Mouse (Mus musculus): ENCODE measurements around the gene Hils1. TPM values are rescaled to one million over a fixed set of nuclear protein-coding genes. Genes with fewer than 3 reads are reported as not detected.

Hils1 gene
- total and polyA plus RNA-seq, 3 experiments = not detected

DNA sequence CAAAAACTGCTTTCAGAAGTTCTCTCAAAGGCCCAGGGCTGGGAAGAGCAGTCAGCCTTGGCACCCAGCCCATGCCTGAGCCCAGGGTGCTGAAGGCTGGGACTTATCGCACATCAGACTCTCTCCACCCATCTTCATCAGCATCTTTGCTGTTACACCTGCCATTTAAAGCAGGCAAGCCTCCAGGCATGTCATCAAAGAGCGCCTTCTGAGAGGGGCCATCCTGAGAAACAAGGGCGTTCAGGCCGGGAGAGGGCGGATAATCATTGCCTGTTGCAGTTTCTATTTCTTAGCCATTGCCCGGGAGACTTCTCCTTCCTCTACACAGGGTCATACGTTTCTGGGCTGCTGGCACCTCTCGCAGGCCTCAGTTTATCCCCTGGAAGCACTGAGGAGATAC, 20.5 kb downstream of the Hils1 start:
- Histone ChIP-seq H3K27me3 (ENCODE audit: insufficient read depth, low read length) (peaks cover 4% of the 10 kb centered on the region), H3K9me3 (replicated peaks) (no peaks in the 10 kb centered on the region), H3K4me1 (ENCODE audit: insufficient read depth, low read depth, low read length) (peaks cover 56% of the 10 kb centered on the region), H3K36me3 (replicated peaks) (peaks cover 11% of the 10 kb centered on the region), H3K4me3 (ENCODE audit: low read depth, low read length) (no peak overlapping the region)
- no peak for DNase-seq (ENCODE audit: low spot score)
- ATAC-seq (ENCODE audit: extremely low read depth, insufficient number of reproducible peaks, low FRiP score, poor library complexity, severe bottlenecking) = no peak
- TF ChIP-seq GATA2 (IDR thresholded peaks at IDR 0.05; ENCODE audit: borderline replicate concordance, low read depth, low read length) (no peak), CTCF (IDR thresholded peaks at IDR 0.05; ENCODE audit: low read depth, low read length) (no peak), GATA1 (IDR thresholded peaks at IDR 0.05; ENCODE audit: borderline replicate concordance, low read length) (no peak), TAL1 (conservative IDR thresholded peaks at IDR 0.05; ENCODE audit: low read depth, low read length) (no peak), POLR2AphosphoS5 (IDR thresholded peaks at IDR 0.05; ENCODE audit: insufficient replicate concordance, low read depth, low read length) (no peak)

DNA sequence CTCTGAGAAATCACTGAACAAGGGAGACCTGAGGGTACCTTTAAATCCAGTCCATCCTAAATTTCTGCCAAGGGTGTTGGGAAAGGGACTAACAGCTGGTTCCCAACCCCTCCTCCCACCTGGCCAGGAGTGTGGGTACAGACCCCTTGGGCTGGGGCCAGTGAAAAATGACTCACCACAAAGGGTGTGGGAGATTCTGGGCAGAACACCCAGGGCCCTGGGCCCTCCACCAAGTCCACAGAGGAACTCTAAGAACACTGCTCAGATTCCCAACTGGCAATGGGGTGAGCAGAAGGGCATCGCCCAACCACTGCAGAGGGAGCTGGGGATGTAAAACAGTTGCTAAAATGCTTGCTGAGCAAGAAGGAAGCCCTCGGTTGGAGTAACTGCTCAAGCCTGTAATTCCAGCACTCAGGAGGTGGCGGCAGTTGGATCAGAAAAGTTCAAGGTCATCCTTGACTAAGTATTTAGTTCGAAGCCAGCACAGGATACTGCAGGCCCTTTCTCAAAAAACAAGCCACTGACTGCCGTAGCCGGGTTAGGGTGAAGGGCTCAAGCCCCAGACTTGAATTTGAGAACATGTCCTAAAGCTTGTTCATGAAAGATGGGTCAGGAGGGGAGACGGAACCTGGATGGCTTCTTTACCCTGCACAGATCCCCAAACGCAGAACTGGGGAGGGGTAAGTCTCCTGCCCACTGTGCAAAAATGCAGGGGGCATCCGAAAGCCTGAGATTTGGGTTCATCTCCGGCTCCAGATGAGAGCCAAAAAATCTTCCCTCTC, 21.6 kb downstream of the Hils1 start:
- Histone ChIP-seq H3K4me3 (ENCODE audit: low read depth, low read length) (peak overlapping the region; percentile 93), H3K4me1 (ENCODE audit: insufficient read depth, low read depth, low read length) (peaks cover 67% of the 10 kb centered on the region), H3K9me3 (replicated peaks) (no peaks in the 10 kb centered on the region), H3K36me3 (replicated peaks) (peaks cover 22% of the 10 kb centered on the region), H3K27me3 (ENCODE audit: insufficient read depth, low read length) (peaks cover 3% of the 10 kb centered on the region)
- ATAC-seq (ENCODE audit: extremely low read depth, insufficient number of reproducible peaks, low FRiP score, poor library complexity, severe bottlenecking) = no peak
- no peak for TF ChIP-seq POLR2AphosphoS5 (IDR thresholded peaks at IDR 0.05; ENCODE audit: insufficient replicate concordance, low read depth, low read length)
- TF ChIP-seq TAL1 (conservative IDR thresholded peaks at IDR 0.05; ENCODE audit: low read depth, low read length) = no peak
- TF ChIP-seq GATA1 (IDR thresholded peaks at IDR 0.05; ENCODE audit: borderline replicate concordance, low read length) = no peak
- no peak for TF ChIP-seq GATA2 (IDR thresholded peaks at IDR 0.05; ENCODE audit: borderline replicate concordance, low read depth, low read length)
- TF ChIP-seq CTCF (IDR thresholded peaks at IDR 0.05; ENCODE audit: low read depth, low read length) = no peak
- no peak for DNase-seq (ENCODE audit: low spot score)

DNA sequence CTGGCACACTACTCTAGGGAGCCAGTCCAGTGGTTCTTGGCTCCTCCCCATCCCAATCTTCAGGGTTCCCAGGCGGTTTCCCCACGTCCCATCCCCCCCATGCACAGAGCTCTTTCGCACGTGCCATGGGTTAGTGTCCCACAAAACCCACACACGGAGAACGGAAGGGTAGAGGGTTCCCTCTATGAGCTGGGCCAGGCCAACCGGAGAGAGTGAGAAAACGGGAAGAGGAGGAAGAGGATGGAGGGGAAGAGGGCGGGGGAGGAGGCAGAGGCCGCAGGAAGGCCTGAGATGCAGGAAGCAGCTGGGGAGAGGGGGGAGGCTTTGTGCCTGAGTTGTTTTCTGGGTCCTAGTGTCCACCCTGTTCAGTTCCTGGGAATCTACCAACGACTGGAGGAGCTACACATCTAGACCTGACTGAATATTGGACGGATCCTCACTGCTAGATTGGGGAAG, 22.2 kb downstream of the Hils1 start:
- DNase-seq (ENCODE audit: low spot score) = peak; percentile 94

DNA sequence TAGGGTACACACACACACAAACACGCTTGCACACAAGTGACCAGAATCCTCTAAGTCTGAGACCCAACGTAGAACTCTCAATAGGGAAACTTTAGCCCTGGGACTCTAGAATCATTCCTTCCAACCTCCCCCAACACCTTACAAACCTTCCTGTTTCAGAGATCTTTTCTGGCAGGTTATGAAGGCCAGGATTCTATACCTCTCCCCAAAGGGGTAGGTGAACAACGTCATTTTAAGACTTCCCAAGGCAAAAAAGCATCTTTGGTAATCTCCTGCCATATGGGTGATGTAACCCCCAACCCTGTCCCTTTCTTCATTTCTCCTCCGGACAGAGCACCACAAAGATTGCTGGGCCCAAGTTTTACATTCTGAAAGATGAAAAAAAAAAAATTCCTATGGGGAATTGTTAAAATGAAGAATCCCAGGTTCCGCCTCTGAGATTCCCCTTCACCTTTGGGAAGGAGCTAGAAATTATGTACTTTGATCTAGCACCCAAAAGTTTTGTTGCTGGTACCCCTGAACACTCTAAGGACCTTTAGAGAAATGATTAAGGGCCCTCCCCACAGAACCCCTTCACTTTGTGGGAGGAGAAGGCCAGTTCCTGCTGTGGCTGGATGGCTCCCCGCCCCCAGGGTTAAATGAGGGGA, 22.8 kb downstream of the Hils1 start:
- Histone ChIP-seq H3K4me3 (ENCODE audit: low read depth, low read length) (peak overlapping the region; percentile 93), H3K27me3 (ENCODE audit: insufficient read depth, low read length) (no peaks in the 10 kb centered on the region), H3K4me1 (ENCODE audit: insufficient read depth, low read depth, low read length) (peaks cover 77% of the 10 kb centered on the region), H3K36me3 (replicated peaks) (peaks cover 34% of the 10 kb centered on the region), H3K9me3 (replicated peaks) (no peaks in the 10 kb centered on the region)
- TF ChIP-seq TAL1 (conservative IDR thresholded peaks at IDR 0.05; ENCODE audit: low read depth, low read length) (no peak), POLR2AphosphoS5 (IDR thresholded peaks at IDR 0.05; ENCODE audit: insufficient replicate concordance, low read depth, low read length) (no peak), CTCF (IDR thresholded peaks at IDR 0.05; ENCODE audit: low read depth, low read length) (no peak), GATA1 (IDR thresholded peaks at IDR 0.05; ENCODE audit: borderline replicate concordance, low read length) (no peak), GATA2 (IDR thresholded peaks at IDR 0.05; ENCODE audit: borderline replicate concordance, low read depth, low read length) (no peak)
- DNase-seq (ENCODE audit: low spot score) (no peak), ATAC-seq (ENCODE audit: extremely low read depth, insufficient number of reproducible peaks, low FRiP score, poor library complexity, severe bottlenecking) (no peak)

More for the DNA sequence above, 22.2 kb downstream of the Hils1 start:
- Histone ChIP-seq H3K9me3 (replicated peaks) (no peaks in the 10 kb centered on the region), H3K4me3 (ENCODE audit: low read depth, low read length) (peak overlapping the region; percentile 93), H3K27me3 (ENCODE audit: insufficient read depth, low read length) (no peaks in the 10 kb centered on the region), H3K36me3 (replicated peaks) (peaks cover 28% of the 10 kb centered on the region), H3K4me1 (ENCODE audit: insufficient read depth, low read depth, low read length) (peaks cover 73% of the 10 kb centered on the region)
- TF ChIP-seq CTCF (IDR thresholded peaks at IDR 0.05; ENCODE audit: low read depth, low read length) = no peak
- no peak for TF ChIP-seq TAL1 (conservative IDR thresholded peaks at IDR 0.05; ENCODE audit: low read depth, low read length)
- no peak for TF ChIP-seq GATA1 (IDR thresholded peaks at IDR 0.05; ENCODE audit: borderline replicate concordance, low read length)
- TF ChIP-seq GATA2 (IDR thresholded peaks at IDR 0.05; ENCODE audit: borderline replicate concordance, low read depth, low read length) = no peak
- TF ChIP-seq POLR2AphosphoS5 (IDR thresholded peaks at IDR 0.05; ENCODE audit: insufficient replicate concordance, low read depth, low read length) = no peak
- peak; percentile 77 for ATAC-seq (ENCODE audit: extremely low read depth, insufficient number of reproducible peaks, low FRiP score, poor library complexity, severe bottlenecking)

DNA sequence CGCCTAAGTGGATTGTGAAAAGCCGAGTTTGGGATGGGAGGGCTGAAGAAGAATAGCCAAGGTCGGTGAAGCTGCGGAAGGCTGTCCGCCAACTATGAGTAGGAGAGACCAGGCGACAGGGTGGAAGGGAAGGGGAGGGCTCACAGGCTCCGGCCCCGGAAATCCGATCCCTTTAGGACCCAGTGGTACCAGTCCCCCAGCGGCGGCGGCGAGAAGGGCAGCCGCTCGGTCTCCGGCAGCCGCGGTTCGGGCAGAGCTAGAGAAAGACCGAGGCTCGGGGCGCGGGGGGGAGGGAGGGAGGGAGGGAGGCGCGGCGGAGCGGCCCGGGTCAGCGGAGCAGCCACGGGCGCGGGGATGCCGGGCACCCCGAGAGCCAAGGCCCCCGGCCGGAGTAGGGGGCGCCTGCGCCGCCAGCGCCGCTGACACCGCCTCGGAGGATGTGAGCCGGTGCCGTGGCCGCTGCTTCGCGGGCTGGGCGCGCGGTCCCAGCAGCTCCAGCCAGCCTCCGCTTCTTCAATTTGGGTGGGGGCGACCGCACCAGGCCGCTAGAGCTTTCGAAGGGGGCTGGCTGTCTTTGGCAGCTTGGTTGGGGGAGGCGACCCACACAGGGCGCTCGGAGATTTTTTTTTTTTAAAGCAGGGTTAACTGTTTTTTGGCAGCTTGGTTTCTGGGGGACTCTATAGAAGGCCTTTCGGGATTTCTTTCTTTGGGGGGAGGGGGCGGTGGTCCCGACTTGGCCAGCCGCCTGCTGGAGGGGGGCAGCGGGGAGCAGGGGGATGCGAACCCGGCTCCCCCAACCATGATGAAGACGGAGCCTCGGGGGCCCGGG, 23.6 kb downstream of the Hils1 start, which contains the start of gene Ppp1r9b:
Ppp1r9b (plus strand) TSS at position 287 of the 829 bp plus-strand sequence.
- TF ChIP-seq TAL1 (conservative IDR thresholded peaks at IDR 0.05; ENCODE audit: low read depth, low read length) = no peak
- 0 out of 2 replicates have a peak, but pooled peaks have one; percentile 24 for TF ChIP-seq CTCF (IDR thresholded peaks at IDR 0.05; ENCODE audit: low read depth, low read length)
- TF ChIP-seq POLR2AphosphoS5 (IDR thresholded peaks at IDR 0.05; ENCODE audit: insufficient replicate concordance, low read depth, low read length) = no peak
- no peaks in the 10 kb centered on the region for H3K27me3 ChIP-seq (ENCODE audit: insufficient read depth, low read length)
- H3K4me1 ChIP-seq (ENCODE audit: insufficient read depth, low read depth, low read length) = peaks cover 82% of the 10 kb centered on the region
- peaks cover 42% of the 10 kb centered on the region for H3K36me3 ChIP-seq (replicated peaks)
- ATAC-seq (ENCODE audit: extremely low read depth, insufficient number of reproducible peaks, low FRiP score, poor library complexity, severe bottlenecking) = peak; percentile 50; the same call in 1 of the 2 replicates
- DNase-seq (ENCODE audit: low spot score) = peak; percentile 90
- H3K4me3 ChIP-seq (ENCODE audit: low read depth, low read length) = peak within 1 kb of the TSS; percentile 93
- H3K9me3 ChIP-seq (replicated peaks) = no peaks in the 10 kb centered on the region
